Mouse (Mus musculus) kidney, embryonic 14.5 days (tissue): Measurements from ENCODE around the gene 2810006K23Rik. TPM values are rescaled to one million over a fixed set of nuclear protein-coding genes. Genes with fewer than 3 reads are reported as not detected.

Experiments
- polyA plus RNA-seq: library from polyadenylated mRNA; unstranded; fragments of >200 nt; fragmentation: Nextera tagmentation; extraction: Ambion mirVana; gene quantifications from 2 replicates; pipeline ENCODE4 v1.2.1, GENCODE M21; 2014

The 2810006K23Rik gene
- polyA plus RNA-seq, 1 experiment from 2014 or later: 12.5 TPM

Other genes with a start within 250 kb of the 2810006K23Rik start
- gene Abcb9, start 232.3 kb upstream of the 2810006K23Rik start, polyA plus RNA-seq: 0.44 and 0.97 TPM in 2 replicates
- gene Ogfod2, start 215.8 kb upstream of the 2810006K23Rik start, polyA plus RNA-seq: 12.2 and 15.3 TPM in 2 replicates
- 105 and 114 TPM in 2 replicates for gene Arl6ip4, start 212.0 kb upstream of the 2810006K23Rik start, polyA plus RNA-seq
- 5.1 and 7.0 TPM in 2 replicates for gene Pitpnm2, start 78.3 kb upstream of the 2810006K23Rik start, polyA plus RNA-seq
- gene Mphosph9, start 117 bp upstream of the 2810006K23Rik start, polyA plus RNA-seq: 11.8 and 20.8 TPM in 2 replicates
- 62.3 and 87.0 TPM in 2 replicates for gene Cdk2ap1, start 35.0 kb downstream of the 2810006K23Rik start, polyA plus RNA-seq
- 66.3 and 102 TPM in 2 replicates for gene Sbno1, start 97.9 kb downstream of the 2810006K23Rik start, polyA plus RNA-seq
- gene Kmt5a, start 111.8 kb downstream of the 2810006K23Rik start, polyA plus RNA-seq: 54.7 and 58.6 TPM in 2 replicates
- gene Rilpl2, start 150.3 kb downstream of the 2810006K23Rik start, polyA plus RNA-seq: 29.4 and 31.7 TPM in 2 replicates
- gene Snrnp35, start 155.0 kb downstream of the 2810006K23Rik start, polyA plus RNA-seq: 12.8 and 23.8 TPM in 2 replicates
- gene Rilpl1, start 203.3 kb downstream of the 2810006K23Rik start, polyA plus RNA-seq: 21.9 and 26.1 TPM in 2 replicates
- gene Tmed2, start 212.6 kb downstream of the 2810006K23Rik start, polyA plus RNA-seq: 457 and 564 TPM in 2 replicates
- 14.0 and 17.3 TPM in 2 replicates for gene Ddx55, start 224.8 kb downstream of the 2810006K23Rik start, polyA plus RNA-seq